Comparison of ENCODE assay signal across 23 mouse cellular contexts in genomic region chr1:152070441-152070840, GRCm38 (mm10).
"Had no signal": no experiment of that assay in that cellular context is flagged by ENCODE, and none has a peak within 500 bp of the region (broad histone marks: within the 10 kb centered on the region; RNA-seq: fewer than 3 reads in every experiment).

No protein-coding gene starts in this region.

- ATAC-seq: liver, embryonic 12.5 days; midbrain, embryonic 13.5 days; midbrain, embryonic 16.5 days had no signal

- H3K4me3 ChIP-seq: layer of hippocampus, adult 2 months; limb, embryonic 10.5 days; limb, embryonic 13.5 days; liver, embryonic 12.5 days; liver, embryonic 15.5 days; lung, embryonic 15.5 days; megakaryocyte, embryonic 14.5 days; midbrain, embryonic 10.5 days; midbrain, embryonic 13.5 days; myocyte; neural tube, embryonic 13.5 days had no signal

- H3K27me3 ChIP-seq: limb, embryonic 13.5 days; liver, embryonic 12.5 days; liver, embryonic 15.5 days; lung, embryonic 15.5 days; megakaryocyte, embryonic 14.5 days; midbrain, embryonic 13.5 days; neural tube, embryonic 13.5 days had no signal

- H3K9me3 ChIP-seq: limb, embryonic 10.5 days; limb, embryonic 13.5 days; liver, embryonic 12.5 days; liver, embryonic 15.5 days; lung, embryonic 15.5 days; megakaryocyte, embryonic 14.5 days; midbrain, embryonic 10.5 days; midbrain, embryonic 13.5 days; neural tube, embryonic 13.5 days had no signal

- H3K4me1 ChIP-seq: limb, embryonic 10.5 days; limb, embryonic 13.5 days; liver, embryonic 12.5 days; liver, embryonic 15.5 days had no signal

- H3K9ac ChIP-seq: limb, embryonic 13.5 days; liver, embryonic 12.5 days; liver, embryonic 15.5 days; lung, embryonic 15.5 days; midbrain, embryonic 13.5 days; neural tube, embryonic 13.5 days had no signal

- H3K4me2 ChIP-seq: limb, embryonic 13.5 days; liver, embryonic 12.5 days; liver, embryonic 15.5 days; lung, embryonic 15.5 days; midbrain, embryonic 13.5 days; neural tube, embryonic 13.5 days had no signal

- H3K27ac ChIP-seq: kidney, postnatal 0 days; layer of hippocampus, adult 2 months; limb, embryonic 10.5 days; limb, embryonic 13.5 days; liver, embryonic 12.5 days; liver, embryonic 15.5 days; lung, embryonic 15.5 days; midbrain, embryonic 10.5 days; midbrain, embryonic 13.5 days; neural tube, embryonic 13.5 days had no signal

- H3K36me3 ChIP-seq: limb, embryonic 10.5 days; limb, embryonic 13.5 days; liver, embryonic 12.5 days; liver, embryonic 15.5 days; lung, embryonic 15.5 days; midbrain, embryonic 10.5 days; midbrain, embryonic 13.5 days; neural tube, embryonic 13.5 days had no signal

- DNase-seq: kidney, postnatal 25 days; layer of hippocampus, adult 9-11 months; liver; lung, adult 18-20 months; lung, postnatal 10 days; lung, postnatal 36 days; retina, postnatal 1 day; right cerebral cortex, postnatal 25 days; thymus, adult 18-20 months; thymus, postnatal 36 days had no signal
